Comparison of ENCODE assay signal across 17 mouse cellular contexts in the genomic region with DNA sequence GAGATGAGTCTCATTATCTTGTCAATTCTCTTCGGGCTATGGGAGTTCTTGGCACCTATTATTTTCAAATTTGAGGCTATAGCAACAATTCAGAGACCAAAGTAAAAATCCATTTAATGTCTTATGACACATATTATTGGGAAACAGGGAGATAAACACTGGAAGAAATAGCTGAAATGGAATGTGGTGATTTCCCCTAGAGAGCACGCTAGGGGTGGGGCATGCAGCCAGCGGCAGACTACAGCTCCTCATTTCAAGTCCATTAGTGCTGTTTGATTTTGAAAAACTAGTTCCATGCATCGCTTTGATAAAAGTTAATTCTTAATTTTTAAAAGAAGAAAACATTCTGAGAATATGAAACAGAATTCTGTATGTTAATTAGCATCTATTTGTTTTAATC.
"Had no signal": no experiment of that assay in that cellular context is flagged by ENCODE, and none has a peak within 500 bp of the region (broad histone marks: within the 10 kb centered on the region; RNA-seq: fewer than 3 reads in every experiment).

No protein-coding gene starts in this region.

- H3K9ac ChIP-seq: limb, embryonic 12.5 days; liver, embryonic 13.5 days; liver, postnatal 0 days; midbrain, embryonic 15.5 days; neural tube, embryonic 12.5 days; stomach, embryonic 15.5 days had no signal

- H3K4me3 ChIP-seq: layer of hippocampus, adult 2 months; limb, embryonic 12.5 days; liver, embryonic 13.5 days; megakaryocyte, embryonic 14.5 days; midbrain, embryonic 15.5 days; neural tube, embryonic 12.5 days; stomach, embryonic 15.5 days had no signal

- H3K4me1 ChIP-seq: limb, embryonic 12.5 days; liver, embryonic 13.5 days; megakaryocyte, embryonic 14.5 days; midbrain, embryonic 15.5 days; neural tube, embryonic 12.5 days; stomach, embryonic 15.5 days had no signal

- ATAC-seq: liver, postnatal 0 days; midbrain, embryonic 15.5 days had no signal

- H3K27me3 ChIP-seq: limb, embryonic 12.5 days; liver, embryonic 13.5 days; megakaryocyte, embryonic 14.5 days; midbrain, embryonic 15.5 days; neural tube, embryonic 12.5 days; stomach, embryonic 15.5 days had no signal

- H3K9me3 ChIP-seq: limb, embryonic 12.5 days; midbrain, embryonic 15.5 days; neural tube, embryonic 12.5 days; stomach, embryonic 15.5 days had no signal

- H3K4me2 ChIP-seq: limb, embryonic 12.5 days; liver, embryonic 13.5 days; midbrain, embryonic 11.5 days; midbrain, embryonic 15.5 days; neural tube, embryonic 12.5 days; stomach, embryonic 15.5 days had no signal

- H3K36me3 ChIP-seq: limb, embryonic 12.5 days; liver, embryonic 13.5 days; midbrain, embryonic 15.5 days; neural tube, embryonic 12.5 days; stomach, embryonic 15.5 days had no signal

- DNase-seq: kidney, adult 8-10 months; kidney, postnatal 36 days; liver; liver, embryonic 13.5 days; liver, postnatal 0 days; retina, postnatal 1 day; right cerebral cortex, postnatal 4 days; thymus, adult 2 months; thymus, postnatal 25 days had no signal

- H3K27ac ChIP-seq: layer of hippocampus, adult 2 months; limb, embryonic 12.5 days; liver, embryonic 13.5 days; macrophage; midbrain, embryonic 15.5 days; neural tube, embryonic 12.5 days; stomach, embryonic 15.5 days had no signal
